Mouse (Mus musculus) cerebellum, adult 11-12 months (tissue): ENCODE data around the gene Foxn2.
"Not testable (repeated sequence)": the region's sequence is repeated elsewhere in the genome, so short reads cannot be mapped to it uniquely, and the experiment has no call there.

Experiments used
- DNase-seq: peaks from one replicate; pipeline ENCODE4 v3.0.0; 2022

The Foxn2 gene

DNA sequence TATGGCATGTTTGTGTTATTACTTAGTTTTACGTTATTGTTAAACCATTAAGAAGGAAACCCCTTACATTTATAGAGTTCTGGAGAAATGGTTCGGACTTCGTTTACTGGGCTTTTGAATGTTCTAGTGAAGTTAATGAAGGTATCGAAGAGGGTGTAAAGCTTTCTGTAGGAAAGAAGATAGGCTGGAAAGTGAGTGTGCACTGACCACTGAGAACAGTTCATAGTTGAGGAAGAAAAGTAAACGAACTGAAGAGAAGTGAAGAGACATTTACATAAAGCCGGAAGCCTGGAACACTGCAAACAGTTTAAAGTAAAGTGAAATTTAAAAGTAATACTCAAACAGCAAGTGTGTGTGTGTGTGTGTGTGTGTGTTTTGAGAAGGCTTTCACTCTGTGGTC lies 2.1 kb downstream of the Foxn2 start:
- no peak for DNase-seq

DNA sequence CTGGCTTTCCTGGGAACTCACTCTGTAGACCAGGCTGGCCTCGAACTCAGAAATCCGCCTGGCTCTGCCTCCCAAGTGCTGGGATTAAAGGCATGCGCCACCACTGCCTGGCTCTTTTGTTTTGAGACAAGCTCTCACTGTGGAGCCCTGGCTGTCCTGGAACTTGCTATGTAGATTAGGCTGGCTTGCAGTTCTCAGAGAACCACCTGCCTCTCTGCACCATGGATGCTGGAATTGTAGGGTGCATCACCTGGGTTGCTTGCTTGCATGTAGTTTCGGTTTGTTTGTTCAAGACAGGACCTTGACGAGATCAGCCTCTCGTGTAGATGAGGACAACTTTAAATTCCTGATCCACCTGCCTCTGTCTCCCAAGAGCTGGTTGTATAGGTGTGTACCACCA lies 2.7 kb downstream of the Foxn2 start:
- no peak for DNase-seq

DNA sequence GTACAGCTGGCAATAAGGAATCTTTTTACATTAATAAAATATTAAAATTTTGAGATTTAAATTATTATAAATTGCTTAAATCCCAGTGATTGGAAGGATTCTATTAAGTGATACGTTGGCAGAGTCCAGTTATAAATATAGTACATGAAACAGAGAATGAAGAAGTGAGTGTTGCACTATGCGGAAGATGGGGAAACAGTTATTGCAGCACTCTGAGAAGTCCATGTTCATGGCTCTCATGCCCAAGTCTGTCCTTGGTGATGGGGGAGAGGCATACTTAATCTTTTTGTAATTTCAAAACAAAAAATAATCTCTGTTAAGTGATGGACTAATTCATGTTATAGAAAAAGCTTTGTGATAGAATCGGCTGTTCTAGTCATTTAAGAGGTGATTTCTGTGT lies 17.6 kb downstream of the Foxn2 start:
- DNase-seq, result no peak

DNA sequence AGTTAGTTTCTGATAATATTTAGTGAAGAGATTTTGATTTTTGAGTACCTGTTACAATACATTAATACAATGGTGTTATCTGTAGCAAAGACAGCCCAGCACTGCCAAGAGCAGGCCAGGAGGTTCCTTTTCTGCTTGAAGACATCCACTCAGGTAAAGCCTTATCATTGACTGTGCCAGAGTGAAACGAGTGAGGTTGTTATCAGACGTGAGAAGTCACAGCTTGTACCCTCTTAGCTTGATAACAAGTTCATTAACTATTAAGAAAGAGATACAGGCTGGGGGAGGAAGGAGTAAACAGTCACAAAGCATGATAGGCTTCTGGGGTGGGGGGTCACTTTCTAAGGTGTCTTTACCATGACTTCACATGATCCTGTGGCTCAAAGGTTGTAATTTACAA lies 19.0 kb downstream of the Foxn2 start:
- DNase-seq, result no peak

DNA sequence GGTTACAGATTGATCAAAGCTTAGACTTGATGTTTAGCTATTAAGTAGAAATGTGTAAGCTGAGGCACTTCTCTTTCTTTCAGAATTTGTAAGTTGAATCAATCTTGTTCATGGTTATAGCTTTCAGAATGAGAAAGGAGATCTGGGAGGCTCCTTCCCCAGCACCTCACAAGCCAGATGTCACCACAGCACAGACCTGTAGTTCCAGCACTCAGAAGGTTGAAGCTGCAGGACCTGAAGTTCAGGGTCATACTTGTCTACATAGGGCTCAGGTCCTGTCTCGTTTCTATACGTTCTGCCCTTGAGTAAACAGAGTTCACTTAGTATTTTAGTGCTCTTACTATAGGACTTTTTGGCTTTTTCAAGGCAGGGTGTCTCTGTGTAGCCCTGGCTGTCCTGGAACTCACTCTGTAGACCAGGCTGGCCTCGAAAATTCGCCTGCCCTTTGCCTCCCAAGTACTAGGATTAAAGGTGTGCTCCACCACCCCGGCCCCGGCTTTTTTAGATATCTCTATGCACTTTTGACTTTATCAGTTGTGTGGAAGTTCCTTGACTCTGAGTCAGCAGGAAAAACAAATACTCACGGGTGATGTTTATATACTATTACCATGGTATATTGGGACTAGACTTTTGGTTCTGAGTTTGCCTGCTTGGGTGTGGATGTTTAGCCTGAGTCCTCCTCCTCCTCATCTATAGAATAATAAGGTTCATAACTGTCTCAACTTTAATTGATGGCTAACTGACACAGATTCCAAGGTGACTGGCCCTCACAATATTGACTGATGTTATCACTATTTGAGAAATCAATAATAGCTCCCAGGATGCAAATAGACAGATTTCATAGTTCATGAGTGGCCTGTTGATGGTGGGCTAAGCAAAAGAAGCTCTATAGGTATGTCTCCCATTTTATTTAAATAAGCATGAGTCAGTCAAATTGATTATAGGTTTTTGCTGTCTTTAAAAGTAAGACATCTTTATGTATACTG lies 19.7 kb downstream of the Foxn2 start:
- DNase-seq, result no peak

DNA sequence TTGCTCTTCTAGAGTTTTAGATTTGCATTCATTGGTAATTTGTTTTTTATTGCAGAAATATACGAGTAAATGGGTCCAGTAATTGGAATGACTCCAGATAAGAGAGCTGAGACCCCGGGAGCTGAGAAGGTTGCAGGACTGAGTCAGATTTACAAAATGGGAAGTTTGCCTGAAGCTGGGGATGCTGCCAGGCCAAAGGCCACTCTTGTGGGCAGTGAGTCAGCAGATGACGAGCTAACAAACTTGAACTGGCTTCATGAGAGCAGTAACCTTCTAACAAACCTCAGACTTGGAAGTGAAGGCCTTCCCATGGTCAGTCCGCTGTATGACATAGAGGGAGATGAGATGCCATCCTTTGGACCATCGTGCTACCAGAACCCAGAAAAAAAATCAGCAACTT lies 22.1 kb downstream of the Foxn2 start:
- DNase-seq, result peak; percentile 42

DNA sequence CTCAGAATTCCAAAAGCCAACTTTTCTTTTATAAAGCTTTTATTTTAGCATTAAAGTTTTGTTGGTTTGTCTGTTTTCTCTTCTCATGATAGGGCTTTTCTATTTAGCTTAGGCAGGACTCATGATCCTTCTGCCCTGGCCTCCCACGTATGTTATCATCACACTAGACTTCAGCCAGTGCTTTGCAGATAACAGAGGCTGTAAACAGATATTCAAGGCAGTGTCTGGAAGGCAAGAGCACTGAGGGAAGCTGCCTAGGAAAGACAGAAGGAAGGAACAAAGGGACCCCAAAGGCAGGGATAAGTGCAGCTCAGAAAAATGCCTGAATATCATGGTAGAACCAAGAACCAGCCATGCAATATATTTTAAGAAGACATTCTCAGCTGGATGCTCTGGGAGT lies 26.1 kb downstream of the Foxn2 start:
- no peak for DNase-seq

DNA sequence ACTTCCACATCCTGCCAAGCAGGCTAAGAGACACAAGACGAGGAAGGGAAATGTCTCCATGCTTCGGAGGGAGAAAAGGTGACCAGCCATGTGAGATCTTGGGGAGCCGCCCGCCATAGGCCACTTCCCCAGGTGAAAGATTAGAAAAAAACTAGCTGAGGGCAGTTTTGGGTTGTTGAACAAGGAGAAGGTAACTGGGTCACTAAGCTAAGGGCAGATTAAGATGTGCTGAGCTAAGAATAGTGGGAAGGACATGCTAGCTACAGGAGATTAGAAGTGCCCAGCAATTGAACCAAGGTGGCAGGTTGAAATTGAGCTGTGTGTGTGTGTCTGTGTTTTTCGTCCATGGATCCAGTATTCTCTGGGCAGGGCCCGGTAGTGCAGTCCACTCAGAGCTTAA lies 27.2 kb downstream of the Foxn2 start:
- DNase-seq, result no peak

DNA sequence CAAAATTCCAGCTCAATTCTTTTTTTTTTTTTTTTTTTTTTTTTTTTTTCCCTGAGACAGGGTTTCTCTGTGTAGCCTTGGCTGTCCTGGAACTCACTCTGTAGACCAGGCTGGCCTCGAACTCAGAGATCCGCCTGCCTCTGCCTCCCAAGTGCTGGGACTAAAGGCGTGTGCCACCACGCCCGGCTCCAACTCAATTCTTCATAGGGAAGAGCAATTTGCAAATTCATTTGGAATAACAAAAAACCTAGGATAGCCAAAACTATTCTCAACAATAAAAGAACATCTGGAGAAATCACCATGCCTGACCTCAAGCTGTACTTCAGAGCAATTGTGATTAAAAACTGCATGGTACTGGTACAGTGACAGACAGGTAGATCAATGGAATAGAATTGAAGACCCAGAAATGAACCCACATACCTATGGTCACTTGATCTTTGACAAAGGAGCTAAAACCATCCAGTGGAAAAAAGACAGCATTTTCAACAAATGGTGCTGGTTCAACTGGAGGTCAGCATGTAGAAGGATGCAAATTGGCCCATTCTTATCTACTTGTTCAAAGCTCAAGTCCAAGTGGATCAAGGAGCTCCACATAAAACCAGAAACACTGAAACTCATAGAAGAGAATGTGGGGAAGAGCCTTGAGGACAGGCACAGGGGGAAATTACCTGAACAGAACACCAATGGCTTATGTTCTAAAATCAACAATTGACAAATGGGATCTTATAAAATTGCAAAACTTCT lies 28.3 kb downstream of the Foxn2 start:
- not testable (repeated sequence) for DNase-seq

DNA sequence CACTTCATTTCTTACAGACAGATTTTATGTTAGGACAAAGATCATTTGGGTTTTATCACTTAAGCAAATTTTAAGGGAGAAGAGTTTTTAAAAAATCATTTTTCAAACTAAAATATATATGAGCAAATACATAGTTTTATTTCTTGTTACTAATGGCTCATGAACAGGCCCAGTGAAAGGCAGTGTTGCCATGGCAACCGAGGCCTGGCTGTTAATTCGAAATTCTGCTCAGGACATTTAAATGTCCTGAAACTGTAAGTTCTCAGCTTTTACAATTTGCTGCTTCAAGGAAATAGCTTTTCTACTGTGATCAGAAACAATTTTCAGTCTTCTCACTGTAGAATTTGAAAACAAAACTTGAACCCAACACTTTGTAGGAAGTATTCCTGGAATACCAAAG lies 33.3 kb downstream of the Foxn2 start:
- no peak for DNase-seq

DNA sequence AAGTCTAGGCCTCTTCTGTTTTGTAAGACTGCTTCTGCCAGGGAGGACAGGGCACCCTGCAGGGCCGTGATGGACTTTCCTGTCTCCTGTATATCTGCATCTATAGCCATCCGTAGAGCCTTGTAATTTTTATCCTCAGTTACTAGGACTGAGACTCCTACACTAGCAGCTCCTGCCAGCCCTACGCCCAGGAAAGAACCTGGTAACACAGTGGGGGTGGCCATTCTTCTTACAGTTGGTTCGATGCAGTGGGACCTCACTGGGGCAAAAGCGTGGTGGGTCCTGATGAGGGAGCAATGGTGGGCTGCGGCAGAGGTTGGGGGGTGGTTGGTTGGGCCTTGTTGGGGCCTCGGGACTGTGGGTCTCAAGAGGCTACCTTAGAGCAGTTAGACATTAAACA lies 36.7 kb downstream of the Foxn2 start:
- DNase-seq, result no peak

DNA sequence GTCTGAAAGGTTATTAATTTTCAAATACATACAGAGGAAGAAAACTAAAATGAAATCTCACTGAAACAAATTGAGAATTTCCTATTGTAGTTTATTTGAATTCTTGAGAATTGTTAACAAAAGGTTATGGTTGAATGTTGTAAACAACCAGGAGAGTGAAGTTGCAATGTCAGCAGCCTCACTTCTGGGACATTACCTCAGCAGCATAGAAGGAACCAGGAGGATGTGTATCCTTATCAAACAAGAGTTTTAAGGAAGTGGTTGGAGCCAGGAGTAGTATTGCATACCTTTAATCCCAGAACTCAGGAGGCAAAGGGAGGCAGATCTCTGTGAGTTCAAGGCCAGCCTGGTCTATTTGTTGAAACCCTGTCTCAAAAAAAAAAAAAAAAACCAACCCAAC lies 37.2 kb downstream of the Foxn2 start:
- no peak for DNase-seq

DNA sequence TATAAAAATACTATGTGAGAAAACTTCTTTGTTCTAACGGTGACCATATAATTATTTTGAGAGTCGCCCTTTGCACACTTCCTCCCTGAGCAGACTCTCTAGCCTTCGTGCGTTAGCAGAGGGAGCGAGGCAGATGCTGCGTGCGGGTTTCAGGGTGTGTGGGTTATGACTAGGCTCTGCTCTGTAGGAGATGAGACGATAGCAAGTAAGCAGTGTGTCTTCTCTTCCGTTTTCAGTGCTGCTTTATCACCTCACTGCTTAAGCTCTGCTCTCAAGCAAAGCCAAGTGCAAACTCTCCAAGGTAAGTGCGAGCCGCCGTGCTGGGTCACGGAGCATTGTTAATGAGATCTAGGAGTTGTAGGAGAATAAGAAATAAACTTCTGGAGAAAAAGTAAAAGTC lies 38.5 kb downstream of the Foxn2 start:
- no peak for DNase-seq

DNA sequence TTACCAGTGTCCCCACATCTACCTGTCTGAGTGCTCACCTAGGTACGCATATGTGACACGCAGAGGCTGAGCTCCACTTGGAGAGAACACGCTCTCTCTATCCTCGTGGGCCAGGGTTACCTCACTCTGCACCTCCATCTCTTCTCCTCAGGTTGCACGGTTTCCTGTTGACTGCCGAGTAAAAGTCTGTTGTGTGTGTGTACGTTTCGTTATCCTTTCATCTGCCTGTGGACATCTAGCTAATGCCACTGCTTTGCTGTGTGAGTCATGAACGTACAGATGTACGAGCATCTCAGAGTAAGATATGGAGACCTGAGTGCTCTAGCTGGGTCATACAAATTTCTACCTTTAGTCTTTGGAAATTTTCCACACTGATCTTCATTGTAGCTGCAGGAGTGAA lies 39.9 kb downstream of the Foxn2 start:
- no peak for DNase-seq

DNA sequence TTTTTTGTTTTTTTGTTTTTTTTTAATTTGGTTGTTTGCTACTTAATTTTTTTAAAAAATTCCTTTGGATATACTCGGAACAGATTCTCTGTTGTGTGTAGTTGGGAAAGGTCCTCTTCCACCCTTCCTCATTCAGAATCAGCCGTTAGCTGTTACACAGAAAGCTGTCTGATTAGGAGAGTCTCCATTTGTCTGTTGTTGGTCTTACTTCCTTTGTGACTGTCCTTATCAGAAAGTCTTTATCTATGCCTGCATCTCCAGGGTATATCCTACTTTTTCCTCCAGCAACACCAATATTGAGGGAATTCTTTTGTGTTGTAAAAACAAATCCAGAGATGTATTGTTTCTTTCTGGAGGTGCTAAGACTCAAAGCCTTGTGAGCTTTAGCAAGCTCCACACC lies 40.6 kb downstream of the Foxn2 start:
- no peak for DNase-seq

DNA sequence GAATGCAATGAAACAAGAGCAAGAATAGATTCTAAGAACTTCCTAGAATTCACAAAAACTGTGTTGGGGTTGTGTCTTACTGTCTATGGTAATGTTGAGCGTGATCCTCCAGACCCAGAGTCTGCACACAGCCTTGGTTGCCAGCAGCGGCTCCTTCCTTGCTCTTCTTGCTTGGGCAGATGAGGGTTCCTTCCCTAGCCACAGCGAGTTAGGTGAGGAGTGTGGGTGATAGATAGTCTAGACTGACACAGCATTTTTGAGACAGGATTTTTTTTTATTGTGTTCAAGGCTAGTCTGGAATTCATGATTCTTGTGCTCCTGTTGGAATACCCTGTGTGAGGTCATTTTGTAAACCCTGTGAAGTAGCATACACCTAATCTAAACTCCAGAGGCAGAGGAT lies 41.1 kb downstream of the Foxn2 start:
- DNase-seq, result no peak

DNA sequence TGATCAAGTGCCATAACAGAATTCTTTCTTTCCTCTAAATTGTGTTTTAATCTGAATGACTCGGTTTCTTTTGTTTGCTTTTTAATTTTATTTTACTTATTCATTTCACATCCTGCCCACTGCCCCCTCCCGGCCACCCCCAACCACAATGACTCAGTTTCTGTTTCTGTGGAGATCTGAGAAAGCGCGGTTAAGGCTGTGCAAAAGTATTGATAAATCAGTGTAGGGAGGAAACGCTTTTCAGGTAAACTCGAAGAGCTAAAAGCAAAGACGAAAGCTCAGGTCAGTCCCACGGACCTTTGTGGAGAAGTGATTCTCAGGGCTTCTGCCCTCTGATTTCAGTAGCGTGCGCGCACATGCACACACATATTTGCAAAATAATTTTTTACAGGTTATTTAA lies 44.0 kb downstream of the Foxn2 start:
- no peak for DNase-seq

DNA sequence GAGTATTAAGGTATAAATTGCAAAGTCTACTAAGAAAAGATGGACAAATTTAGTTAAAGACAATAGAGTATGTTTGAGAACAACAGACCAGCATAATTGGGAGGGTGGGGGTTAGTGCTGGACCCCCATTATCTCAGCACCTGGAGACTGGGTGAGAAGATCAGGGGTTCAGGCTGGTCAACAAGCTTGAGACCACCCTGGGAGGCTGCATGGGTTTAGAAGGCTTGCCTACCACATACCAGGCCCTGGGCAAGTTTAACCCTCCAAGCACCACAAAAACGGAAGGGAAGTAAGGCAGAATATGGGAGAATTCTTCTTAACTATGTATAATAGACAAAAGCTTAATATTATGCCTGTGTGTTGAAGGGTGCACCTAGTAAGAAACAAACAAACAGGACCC lies 44.4 kb downstream of the Foxn2 start:
- DNase-seq, result no peak

DNA sequence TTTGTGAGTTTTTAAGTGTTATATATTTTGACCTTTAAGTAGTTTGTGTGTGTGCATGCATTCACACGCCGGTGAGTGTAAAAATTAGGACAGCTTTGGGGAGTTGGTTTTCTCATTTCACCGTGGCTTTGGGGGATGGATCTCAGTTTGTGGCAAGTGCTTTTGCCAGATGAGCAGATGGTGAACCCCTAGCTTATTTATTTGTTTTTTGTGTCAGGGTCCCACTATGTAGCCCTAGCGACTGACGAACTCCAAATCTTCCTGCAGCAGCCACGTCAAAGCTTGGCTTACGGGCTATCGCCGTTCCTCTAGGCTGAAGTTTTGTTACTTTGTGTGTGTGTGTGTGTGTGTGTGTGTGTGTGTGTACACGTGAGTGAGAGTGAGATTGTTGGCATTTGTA lies 50.0 kb downstream of the Foxn2 start:
- peak; percentile 59 for DNase-seq

DNA sequence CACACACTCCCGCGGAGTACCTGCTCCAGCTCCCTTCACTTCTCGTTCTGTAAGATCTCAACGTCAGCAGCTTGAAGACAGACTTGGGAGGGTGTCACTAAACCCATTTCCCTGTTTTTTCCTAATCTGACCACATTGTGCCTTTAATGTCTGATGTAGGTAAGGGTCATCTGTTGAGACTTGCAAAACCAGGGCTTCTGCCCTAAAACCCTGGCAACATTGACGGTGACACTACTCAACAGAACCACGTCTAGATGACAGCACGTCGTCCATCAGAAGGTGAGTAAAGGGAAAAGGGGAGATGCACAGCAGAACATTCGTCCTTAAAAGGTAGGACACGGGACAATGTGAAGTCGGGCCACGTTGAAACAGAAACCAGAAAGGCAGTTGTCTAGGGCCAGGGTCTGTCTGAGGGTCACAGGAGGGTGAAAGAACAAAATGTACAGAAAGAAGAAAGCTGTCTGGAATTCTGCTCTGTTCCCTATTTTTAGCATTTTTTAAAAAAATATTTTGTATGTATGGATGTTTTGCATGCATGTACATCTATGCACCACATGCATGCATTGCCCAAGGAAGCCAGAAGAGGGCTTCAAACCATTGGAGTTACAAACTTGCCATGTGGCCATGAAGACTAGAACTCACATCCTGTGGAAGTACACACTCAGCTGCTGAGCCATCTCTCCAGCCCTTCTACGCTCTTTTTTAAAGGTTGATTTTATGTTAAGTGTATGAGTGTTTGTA lies 51.0 kb downstream of the Foxn2 start:
- no peak for DNase-seq

DNA sequence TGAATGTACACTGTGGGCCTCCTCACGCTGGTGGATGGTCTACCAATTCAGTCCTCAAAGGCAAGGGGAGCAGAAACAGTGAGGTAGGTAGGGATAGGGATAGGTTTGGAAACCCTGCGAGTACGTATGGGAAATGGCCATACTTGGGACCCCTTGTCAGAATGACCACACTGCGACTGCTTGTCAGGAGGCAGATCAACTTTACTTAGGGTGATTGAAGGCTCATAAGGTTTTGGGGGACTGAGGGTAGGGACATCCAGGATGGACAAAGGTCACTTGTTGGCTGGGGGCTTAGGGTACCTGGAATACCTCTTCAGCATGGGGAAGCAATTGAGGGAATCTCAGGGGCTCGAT lies 51.6 kb downstream of the Foxn2 start:
- DNase-seq, result no peak

DNA sequence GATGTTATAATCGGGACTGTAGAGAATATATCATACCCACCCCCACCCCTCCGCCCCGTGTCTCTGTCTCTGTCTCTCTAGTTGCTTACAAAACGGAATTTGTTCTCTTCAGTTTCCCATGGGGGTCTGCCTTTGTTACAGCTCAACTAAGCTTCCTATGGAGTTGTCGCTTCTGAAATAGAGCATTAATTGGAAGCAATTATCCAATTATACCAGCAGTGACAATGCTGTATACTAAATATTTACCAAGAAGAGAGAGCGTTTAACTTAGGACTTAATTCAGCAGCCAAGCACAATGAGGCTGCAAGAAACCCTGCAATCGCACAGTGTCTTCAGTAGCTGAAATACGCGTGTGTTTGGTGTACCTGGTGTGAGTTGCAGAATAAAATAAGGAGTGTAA lies 53.0 kb downstream of the Foxn2 start:
- no peak for DNase-seq

DNA sequence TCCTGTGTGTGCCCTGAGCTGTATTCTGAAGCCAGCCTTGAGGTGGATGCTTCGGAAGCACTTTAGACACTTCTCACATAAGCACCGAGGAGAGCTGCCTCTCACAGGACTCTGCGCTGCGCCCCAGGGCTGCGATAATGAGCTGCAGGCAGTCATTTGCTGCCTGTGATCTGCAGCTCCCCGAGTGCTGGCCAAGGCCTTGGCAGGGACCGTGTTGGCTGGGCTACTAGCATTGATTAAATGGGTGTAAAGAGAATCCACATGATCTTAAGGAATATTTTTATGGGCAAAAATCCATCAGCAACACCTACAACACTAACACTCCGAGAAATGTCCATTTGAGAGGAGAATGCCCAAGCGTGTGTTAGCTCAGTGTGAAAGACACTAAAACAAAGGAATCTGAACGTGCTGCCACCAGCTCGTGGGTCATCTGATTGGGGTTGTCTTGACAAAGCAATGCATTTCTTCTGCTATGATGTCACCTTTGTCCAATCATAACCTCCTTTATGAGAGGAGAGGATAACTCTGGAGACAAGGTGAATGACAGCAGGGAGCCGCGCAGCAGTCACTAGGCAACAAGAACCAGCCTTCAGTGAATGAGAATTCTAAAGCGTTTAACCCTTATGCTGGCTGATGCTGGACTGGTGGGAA lies 53.7 kb downstream of the Foxn2 start:
- DNase-seq, result peak; percentile 76
